In genomic region chr7:37581262-37581661, GRCm38 (mm10) we compare ENCODE assay signal across 18 mouse cellular contexts.
DNase-seq lines count a peak whose midpoint lies in the region; ATAC-seq lines count a peak whose summit lies in the region.
"Had no signal": no experiment of that assay in that cellular context is flagged by ENCODE, and none has a peak within 500 bp of the region (broad histone marks: within the 10 kb centered on the region; RNA-seq: fewer than 3 reads in every experiment).

No protein-coding gene starts in this region.

- H3K36me3 ChIP-seq in midbrain, embryonic 11.5 days (ENCODE audit: control insufficient read depth, insufficient read depth, low read length): no peaks in the 10 kb centered on the region
- H3K36me3 ChIP-seq in midbrain, embryonic 14.5 days (ENCODE audit: control insufficient read depth, insufficient read depth, low read length): no peaks in the 10 kb centered on the region
- H3K36me3 ChIP-seq in embryonic facial prominence, embryonic 12.5 days: no peaks in the 10 kb centered on the region
- H3K36me3 ChIP-seq: forebrain, embryonic 12.5 days; heart, embryonic 12.5 days; hindbrain, embryonic 15.5 days had no signal

- no peak overlapping the region for H3K4me2 ChIP-seq in midbrain, embryonic 11.5 days
- no peak overlapping the region for H3K4me2 ChIP-seq in midbrain, embryonic 14.5 days (ENCODE audit: low read length)
- no peak overlapping the region for H3K4me2 ChIP-seq in embryonic facial prominence, embryonic 12.5 days (replicated peaks)
- H3K4me2 ChIP-seq: forebrain, embryonic 12.5 days; heart, embryonic 12.5 days; hindbrain, embryonic 15.5 days had no signal

- H3K4me3 ChIP-seq in midbrain, embryonic 11.5 days (ENCODE audit: low read depth, low read length): no peak overlapping the region
- H3K4me3 ChIP-seq in midbrain, embryonic 14.5 days (replicated peaks; ENCODE audit: low read depth, low read length): no peak overlapping the region
- H3K4me3 ChIP-seq in embryonic facial prominence, embryonic 12.5 days: no peak overlapping the region
- H3K4me3 ChIP-seq: forebrain, embryonic 12.5 days; heart, embryonic 12.5 days; hindbrain, embryonic 15.5 days had no signal

- no peaks in the 10 kb centered on the region for H3K4me1 ChIP-seq in midbrain, embryonic 11.5 days (ENCODE audit: control insufficient read depth, insufficient read depth, low read length)
- no peaks in the 10 kb centered on the region for H3K4me1 ChIP-seq in midbrain, embryonic 14.5 days (ENCODE audit: control insufficient read depth, insufficient read depth, low read length)
- peaks cover 20% of the 10 kb centered on the region for H3K4me1 ChIP-seq in embryonic facial prominence, embryonic 12.5 days
- H3K4me1 ChIP-seq: heart, embryonic 12.5 days; hindbrain, embryonic 15.5 days had no signal

- no peaks in the 10 kb centered on the region for H3K27me3 ChIP-seq in midbrain, embryonic 11.5 days (ENCODE audit: control insufficient read depth, insufficient read depth, low read length)
- H3K27me3 ChIP-seq in midbrain, embryonic 14.5 days (ENCODE audit: control insufficient read depth, insufficient read depth, low read length): no peaks in the 10 kb centered on the region
- H3K27me3 ChIP-seq in embryonic facial prominence, embryonic 12.5 days: no peaks in the 10 kb centered on the region
- H3K27me3 ChIP-seq: forebrain, embryonic 12.5 days; heart, embryonic 12.5 days; hindbrain, embryonic 15.5 days had no signal

- no peak overlapping the region for H3K9ac ChIP-seq in midbrain, embryonic 11.5 days (ENCODE audit: low read length)
- no peak overlapping the region for H3K9ac ChIP-seq in midbrain, embryonic 14.5 days (replicated peaks; ENCODE audit: low read length)
- no peak overlapping the region for H3K9ac ChIP-seq in embryonic facial prominence, embryonic 12.5 days
- H3K9ac ChIP-seq: forebrain, embryonic 12.5 days; heart, embryonic 12.5 days; hindbrain, embryonic 15.5 days had no signal

- no peaks in the 10 kb centered on the region for H3K9me3 ChIP-seq in midbrain, embryonic 11.5 days (ENCODE audit: control insufficient read depth, low read length)
- no peaks in the 10 kb centered on the region for H3K9me3 ChIP-seq in midbrain, embryonic 14.5 days (ENCODE audit: control insufficient read depth, low read length)
- 0 out of 2 replicates have a peak, but pooled peaks cover 5% of the 10 kb centered on the region for H3K9me3 ChIP-seq in embryonic facial prominence, embryonic 12.5 days
- H3K9me3 ChIP-seq: forebrain, embryonic 12.5 days; heart, embryonic 12.5 days; hindbrain, embryonic 15.5 days had no signal

- WGBS in midbrain, embryonic 11.5 days: 93% methylated on average over 3 of the region's 3 CpGs
- WGBS in midbrain, embryonic 14.5 days: 98% methylated on average over 3 of the region's 3 CpGs
- 66% methylated on average over 3 of the region's 3 CpGs for WGBS in embryonic facial prominence, embryonic 12.5 days

- H3K27ac ChIP-seq in midbrain, embryonic 11.5 days (ENCODE audit: low read depth, low read length): no peak overlapping the region
- no peak overlapping the region for H3K27ac ChIP-seq in midbrain, embryonic 14.5 days (replicated peaks; ENCODE audit: low read depth, low read length)
- peak overlapping the region; percentile 32; the same call in 1 of the 2 replicates for H3K27ac ChIP-seq in embryonic facial prominence, embryonic 12.5 days
- H3K27ac ChIP-seq: forebrain, embryonic 12.5 days; hindbrain, embryonic 15.5 days had no signal

- no peak for ATAC-seq in midbrain, embryonic 11.5 days (ENCODE audit: low FRiP score)
- ATAC-seq in midbrain, embryonic 14.5 days (ENCODE audit: low FRiP score, low TSS enrichment): no peak
- ATAC-seq in embryonic facial prominence, embryonic 12.5 days (ENCODE audit: insufficient number of reproducible peaks, insufficient read depth, low FRiP score, low TSS enrichment): no peak
- ATAC-seq: forebrain, embryonic 16.5 days; intestine, embryonic 16.5 days had no signal

- peak; percentile 63 to 64 for DNase-seq in cerebellum, postnatal 14 days
- no peak for DNase-seq in cerebellum, adult 9-10 months
- peak; percentile 23 for DNase-seq in midbrain, embryonic 11.5 days (ENCODE audit: low spot score, missing footprints)
- DNase-seq in midbrain, embryonic 14.5 days: no peak
- DNase-seq in adrenal gland, postnatal 36 days: no peak
- no peak for DNase-seq in embryo, embryonic 11 days
- DNase-seq: adrenal gland, adult 2 months; adrenal gland, postnatal 25 days; gastrocnemius, postnatal 10 days; heart, adult 18-20 months; heart, postnatal 36 days; kidney, adult 2 months had no signal

Comparison
In these comparisons a context has a peak if more than half of its experiments do, and no peak if none do; other contexts are left out.
1. DNase-seq: peak in cerebellum, postnatal 14 days (2 of 2) and midbrain, embryonic 11.5 days (single experiment); none in cerebellum, adult 9-10 months (single experiment), midbrain, embryonic 14.5 days (single experiment), adrenal gland, postnatal 36 days (0 of 2) and embryo, embryonic 11 days (single experiment).